Mouse (Mus musculus): ENCODE measurements at regions not wholly inside any gene's neighbourhood (a gene's known extent, or its start where the extent isn't known, plus 50 kb on each side); places are given as distances from the start of the nearest gene placed in this dataset.

DNA sequence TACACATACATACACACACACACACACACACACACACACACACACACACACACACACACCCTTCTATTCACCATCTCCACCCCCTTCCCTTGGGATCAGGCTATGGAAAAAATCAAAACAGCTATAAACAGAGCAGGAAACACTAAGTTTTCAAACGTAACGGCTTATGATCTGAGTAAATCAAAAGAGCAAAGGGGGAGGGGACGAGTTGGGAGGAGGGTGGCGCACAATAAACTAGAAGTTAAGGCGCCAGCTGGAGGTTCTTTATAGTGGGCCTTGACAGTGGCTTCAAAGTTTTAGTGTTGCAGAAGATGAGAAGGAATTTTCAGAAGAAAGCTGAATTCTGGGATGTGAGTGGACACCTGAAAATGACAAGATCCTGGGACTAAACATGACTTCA, 116.4 kb upstream of the Sash1 start:
- 78% methylated on average over 5 of the region's 5 CpGs for WGBS
- Histone ChIP-seq H3K27ac (ENCODE audit: control insufficient read depth, insufficient read depth, low read depth, low read length, poor library complexity) (no peak overlapping the region), H3K4me1 (ENCODE audit: control insufficient read depth, insufficient read depth, low read length) (no peaks in the 10 kb centered on the region), H3K4me3 (replicated peaks; ENCODE audit: control insufficient read depth, low read depth, low read length) (no peak overlapping the region)
- TF ChIP-seq POLR2A (IDR thresholded peaks at IDR 0.05; ENCODE audit: borderline replicate concordance, control insufficient read depth, low read depth, low read length), result no peak
- TF ChIP-seq CTCF (IDR thresholded peaks at IDR 0.05; ENCODE audit: control insufficient read depth, insufficient read depth, low read length), result no peak

DNA sequence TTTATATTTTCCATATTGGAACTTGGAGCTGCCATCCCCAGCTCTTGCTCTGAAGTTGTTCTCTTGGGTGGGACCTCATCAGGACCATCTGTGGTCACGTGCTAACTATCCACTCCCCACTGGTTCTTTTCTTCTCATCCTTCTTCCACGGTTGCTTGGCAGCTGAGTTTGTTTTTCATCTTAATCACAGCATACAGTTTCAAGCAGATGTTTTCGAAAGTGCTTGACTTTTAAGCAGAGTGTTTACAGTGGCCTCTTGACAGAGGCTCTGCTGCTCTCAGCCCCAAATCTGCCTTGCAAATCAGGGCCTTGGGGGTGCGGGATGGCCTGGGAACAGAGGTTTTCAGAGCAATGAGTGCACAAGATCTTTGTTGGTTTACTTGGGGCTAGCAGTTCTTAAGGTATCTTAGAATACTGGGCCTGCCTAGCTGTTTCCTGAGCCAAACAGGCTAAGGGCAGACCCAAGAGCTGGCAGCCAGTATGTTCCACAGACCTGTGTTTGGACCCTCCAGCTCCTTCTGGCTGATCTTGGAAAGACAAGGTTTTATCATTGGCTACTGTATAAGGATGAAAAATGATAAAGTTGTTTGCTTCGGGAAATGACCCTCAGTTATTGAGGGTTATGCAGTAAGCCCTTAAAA, 113.0 kb upstream of the Sash1 start:
- no peak for TF ChIP-seq CTCF (IDR thresholded peaks at IDR 0.05; ENCODE audit: control insufficient read depth, insufficient read depth, low read length)
- TF ChIP-seq POLR2A (IDR thresholded peaks at IDR 0.05; ENCODE audit: borderline replicate concordance, control insufficient read depth, low read depth, low read length), result no peak
- 71% methylated on average over 5 of the region's 5 CpGs for WGBS
- H3K27ac ChIP-seq (ENCODE audit: control insufficient read depth, insufficient read depth, low read depth, low read length, poor library complexity), result no peak overlapping the region
- no peaks in the 10 kb centered on the region for H3K4me1 ChIP-seq (ENCODE audit: control insufficient read depth, insufficient read depth, low read length)
- H3K4me3 ChIP-seq (replicated peaks; ENCODE audit: control insufficient read depth, low read depth, low read length), result no peak overlapping the region

DNA sequence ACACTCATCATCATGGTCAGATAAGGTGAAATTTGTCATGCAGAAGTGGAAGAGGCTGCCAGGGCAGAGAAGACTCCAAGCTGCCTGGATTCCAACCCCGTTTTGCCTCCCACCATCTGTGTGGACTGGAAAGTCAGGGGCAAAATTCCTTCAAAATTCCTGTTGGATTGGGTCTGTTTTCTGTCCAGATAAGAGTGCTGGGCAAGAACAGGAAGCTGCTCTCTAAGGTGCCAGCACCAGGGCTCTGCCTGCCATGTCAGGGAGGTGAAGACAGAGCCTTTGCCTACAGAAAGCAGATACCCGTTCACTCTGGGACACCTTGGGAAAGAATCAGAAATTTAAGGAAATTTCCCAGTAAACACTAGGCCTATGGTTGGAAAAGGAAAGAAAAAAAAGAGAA, 112.5 kb upstream of the Sash1 start:
- 69% methylated on average over 2 of the region's 2 CpGs for WGBS

DNA sequence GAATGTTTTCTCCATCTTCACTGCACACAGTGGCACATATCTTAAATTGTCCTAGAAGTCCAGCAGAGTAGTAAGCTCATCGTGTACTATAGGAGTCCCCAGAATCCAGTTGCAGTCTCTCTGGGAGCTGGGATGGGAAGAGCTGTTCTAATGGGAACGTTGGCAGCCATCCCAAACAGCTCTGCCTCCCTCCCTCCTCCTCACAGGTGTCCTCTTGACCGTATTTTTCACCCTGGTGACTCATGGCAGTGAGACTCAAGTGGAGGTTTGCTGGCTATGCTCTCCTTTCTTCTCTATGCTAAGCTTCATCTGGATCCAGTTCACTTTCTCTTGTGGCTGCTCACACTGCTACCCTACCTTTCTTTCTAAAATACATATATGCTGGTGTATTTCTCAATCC, 109.2 kb upstream of the Sash1 start:
- WGBS, result 64% methylated on average over 3 of the region's 3 CpGs
- TF ChIP-seq POLR2A (IDR thresholded peaks at IDR 0.05; ENCODE audit: borderline replicate concordance, control insufficient read depth, low read depth, low read length) (no peak), CTCF (IDR thresholded peaks at IDR 0.05; ENCODE audit: control insufficient read depth, insufficient read depth, low read length) (no peak)
- Histone ChIP-seq H3K4me1 (ENCODE audit: control insufficient read depth, insufficient read depth, low read length) (no peaks in the 10 kb centered on the region), H3K27ac (ENCODE audit: control insufficient read depth, insufficient read depth, low read depth, low read length, poor library complexity) (no peak overlapping the region), H3K4me3 (replicated peaks; ENCODE audit: control insufficient read depth, low read depth, low read length) (no peak overlapping the region)

More for the DNA sequence above, 112.5 kb upstream of the Sash1 start:
- Histone ChIP-seq H3K4me1 (ENCODE audit: control insufficient read depth, insufficient read depth, low read length) (no peaks in the 10 kb centered on the region), H3K4me3 (replicated peaks; ENCODE audit: control insufficient read depth, low read depth, low read length) (no peak overlapping the region), H3K27ac (ENCODE audit: control insufficient read depth, insufficient read depth, low read depth, low read length, poor library complexity) (no peak overlapping the region)
- no peak for TF ChIP-seq CTCF (IDR thresholded peaks at IDR 0.05; ENCODE audit: control insufficient read depth, insufficient read depth, low read length)
- no peak for TF ChIP-seq POLR2A (IDR thresholded peaks at IDR 0.05; ENCODE audit: borderline replicate concordance, control insufficient read depth, low read depth, low read length)

DNA sequence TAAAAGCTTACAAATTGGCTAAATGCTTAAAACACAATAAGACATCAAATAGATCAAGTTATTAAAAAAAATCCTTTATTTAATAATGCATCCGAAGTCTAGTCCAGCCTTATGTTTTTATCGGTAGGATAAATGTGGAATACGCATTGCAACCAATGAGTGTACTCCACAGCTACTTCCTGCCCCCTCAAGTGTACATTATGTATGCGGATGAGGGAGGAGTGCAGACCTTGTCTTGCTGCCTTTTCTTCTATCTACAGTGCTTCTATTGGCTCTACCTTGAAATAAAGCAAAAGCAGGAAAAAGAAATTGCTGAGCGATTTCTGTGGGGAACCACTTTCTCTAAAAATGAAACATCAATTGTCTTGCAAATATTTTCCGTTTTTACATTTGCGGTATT, 100.5 kb upstream of the Sash1 start:
- H3K27ac ChIP-seq (ENCODE audit: control insufficient read depth, insufficient read depth, low read depth, low read length, poor library complexity), result no peak overlapping the region
- no peak for TF ChIP-seq POLR2A (IDR thresholded peaks at IDR 0.05; ENCODE audit: borderline replicate concordance, control insufficient read depth, low read depth, low read length)
- TF ChIP-seq CTCF (IDR thresholded peaks at IDR 0.05; ENCODE audit: control insufficient read depth, insufficient read depth, low read length), result no peak
- no peak overlapping the region for H3K4me3 ChIP-seq (replicated peaks; ENCODE audit: control insufficient read depth, low read depth, low read length)
- no peaks in the 10 kb centered on the region for H3K4me1 ChIP-seq (ENCODE audit: control insufficient read depth, insufficient read depth, low read length)
- 69% methylated on average over 7 of the region's 7 CpGs for WGBS

DNA sequence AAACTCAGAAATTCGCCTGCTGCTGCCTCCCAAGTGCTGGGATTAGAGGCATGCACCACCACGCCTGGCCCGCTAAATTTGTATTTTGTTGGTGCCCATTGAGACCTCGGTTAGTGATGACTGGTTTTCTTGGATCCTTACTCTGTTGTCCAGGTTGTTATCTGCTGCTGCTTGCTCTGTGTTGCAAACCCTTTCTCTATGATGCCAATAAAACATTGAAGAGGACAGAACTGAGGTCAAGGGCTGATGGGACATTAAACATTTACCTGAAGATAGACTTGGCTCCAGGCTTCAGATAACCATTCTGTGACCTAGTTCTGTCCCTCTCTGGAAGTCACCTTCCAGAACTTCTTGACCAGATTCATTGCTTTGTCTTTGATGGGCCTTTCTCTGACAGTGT, 97.5 kb upstream of the Sash1 start:
- TF ChIP-seq POLR2A (IDR thresholded peaks at IDR 0.05; ENCODE audit: borderline replicate concordance, control insufficient read depth, low read depth, low read length) (no peak), CTCF (IDR thresholded peaks at IDR 0.05; ENCODE audit: control insufficient read depth, insufficient read depth, low read length) (no peak)
- Histone ChIP-seq H3K4me3 (replicated peaks; ENCODE audit: control insufficient read depth, low read depth, low read length) (no peak overlapping the region), H3K4me1 (ENCODE audit: control insufficient read depth, insufficient read depth, low read length) (no peaks in the 10 kb centered on the region), H3K27ac (ENCODE audit: control insufficient read depth, insufficient read depth, low read depth, low read length, poor library complexity) (no peak overlapping the region)
- WGBS, result 75% methylated on average over 4 of the region's 4 CpGs

DNA sequence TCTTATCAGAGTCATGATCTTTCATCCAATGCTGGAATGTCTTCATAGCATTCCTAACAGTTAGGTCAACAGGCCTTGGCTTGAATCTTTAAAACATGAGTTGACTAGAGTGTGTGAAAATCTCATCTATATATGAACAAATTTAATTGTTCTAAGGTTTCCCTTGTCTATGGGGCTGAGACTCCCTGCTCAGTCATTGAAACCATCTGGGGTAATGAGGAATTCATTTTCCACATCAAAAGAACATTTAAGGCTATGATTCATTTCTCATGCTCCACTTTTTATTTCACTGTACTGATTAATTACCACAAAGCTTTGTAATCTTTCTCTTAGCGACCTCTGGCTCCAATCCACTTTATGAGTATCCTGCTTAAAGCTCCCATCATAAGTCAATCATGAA, 94.7 kb upstream of the Sash1 start:
- H3K4me3 ChIP-seq (replicated peaks; ENCODE audit: control insufficient read depth, low read depth, low read length), result no peak overlapping the region
- TF ChIP-seq CTCF (IDR thresholded peaks at IDR 0.05; ENCODE audit: control insufficient read depth, insufficient read depth, low read length) (no peak), POLR2A (IDR thresholded peaks at IDR 0.05; ENCODE audit: borderline replicate concordance, control insufficient read depth, low read depth, low read length) (no peak)
- no peak overlapping the region for H3K27ac ChIP-seq (ENCODE audit: control insufficient read depth, insufficient read depth, low read depth, low read length, poor library complexity)
- WGBS, result 80% methylated on average over 1 of the region's 1 CpGs
- H3K4me1 ChIP-seq (ENCODE audit: control insufficient read depth, insufficient read depth, low read length), result no peaks in the 10 kb centered on the region

DNA sequence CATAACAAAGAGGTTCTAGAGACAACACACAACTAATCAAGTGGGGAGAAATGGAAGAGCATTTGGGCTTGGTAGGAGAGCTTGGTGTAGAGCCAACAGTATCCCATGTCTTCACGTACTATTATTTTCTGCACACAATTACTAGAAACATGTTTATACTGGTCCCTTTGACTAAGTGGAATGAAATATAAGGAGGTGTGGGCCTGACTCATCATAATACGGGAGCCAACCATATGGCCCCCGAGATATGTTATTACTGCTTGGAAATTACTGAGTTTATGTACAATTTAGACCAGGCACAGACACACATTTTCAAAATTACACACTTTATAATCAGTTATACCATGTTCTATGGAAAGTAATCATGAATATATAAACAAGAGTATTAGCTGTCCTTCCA, 92.7 kb upstream of the Sash1 start:
- WGBS, result 85% methylated on average over 3 of the region's 3 CpGs
- no peak overlapping the region for H3K4me3 ChIP-seq (replicated peaks; ENCODE audit: control insufficient read depth, low read depth, low read length)
- TF ChIP-seq CTCF (IDR thresholded peaks at IDR 0.05; ENCODE audit: control insufficient read depth, insufficient read depth, low read length) (no peak), POLR2A (IDR thresholded peaks at IDR 0.05; ENCODE audit: borderline replicate concordance, control insufficient read depth, low read depth, low read length) (no peak)
- no peaks in the 10 kb centered on the region for H3K4me1 ChIP-seq (ENCODE audit: control insufficient read depth, insufficient read depth, low read length)
- no peak overlapping the region for H3K27ac ChIP-seq (ENCODE audit: control insufficient read depth, insufficient read depth, low read depth, low read length, poor library complexity)

DNA sequence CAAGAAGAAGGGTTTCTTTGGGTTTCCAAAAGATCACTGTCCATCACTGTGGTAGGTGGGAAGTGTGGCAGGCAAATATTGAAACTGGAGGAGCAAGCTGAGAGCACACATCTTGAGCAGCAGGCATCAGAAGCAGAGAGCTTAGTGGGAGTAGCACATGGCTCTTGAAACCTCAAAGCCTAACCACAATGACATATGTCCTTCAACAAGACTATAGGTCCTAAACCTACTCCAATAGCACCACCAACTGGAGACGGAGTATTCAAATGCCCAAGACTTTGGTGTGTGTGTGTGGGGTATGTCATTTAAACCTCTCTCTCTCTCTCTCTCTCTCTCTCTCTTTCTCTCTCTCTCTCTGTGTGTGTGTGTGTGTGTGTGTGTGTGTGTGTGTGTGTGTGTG, 88.1 kb upstream of the Sash1 start:
- no peak overlapping the region for H3K4me3 ChIP-seq (replicated peaks; ENCODE audit: control insufficient read depth, low read depth, low read length)
- H3K27ac ChIP-seq (ENCODE audit: control insufficient read depth, insufficient read depth, low read depth, low read length, poor library complexity), result no peak overlapping the region
- H3K4me1 ChIP-seq (ENCODE audit: control insufficient read depth, insufficient read depth, low read length), result no peaks in the 10 kb centered on the region
- TF ChIP-seq CTCF (IDR thresholded peaks at IDR 0.05; ENCODE audit: control insufficient read depth, insufficient read depth, low read length), result no peak
- TF ChIP-seq POLR2A (IDR thresholded peaks at IDR 0.05; ENCODE audit: borderline replicate concordance, control insufficient read depth, low read depth, low read length), result no peak
- 19% methylated on average over 1 of the region's 1 CpGs for WGBS

All from bone marrow, adult 2 months (tissue).